In the genomic region with DNA sequence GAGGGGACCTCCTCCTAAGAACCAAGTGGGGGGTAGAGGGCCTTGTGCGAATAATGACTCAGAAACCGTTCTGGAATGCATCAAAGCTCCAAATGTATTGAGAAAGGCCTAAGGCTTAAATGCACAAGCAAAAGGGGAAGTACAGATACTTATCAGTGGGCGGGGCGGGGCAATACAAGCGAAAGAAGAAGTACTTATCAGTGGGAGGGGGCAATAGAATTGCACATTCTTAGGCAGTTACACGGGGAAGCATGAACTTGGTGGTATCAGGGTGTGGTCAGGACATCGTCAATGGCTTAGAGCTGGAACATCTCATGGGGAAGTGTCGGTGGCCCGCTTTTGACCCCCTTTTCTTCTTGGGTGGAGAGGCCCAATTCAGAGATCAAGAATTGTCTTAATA, we compare ENCODE assay signal across 22 mouse cellular contexts.
DNase-seq lines count a peak whose midpoint lies in the region; ATAC-seq and TF ChIP-seq lines count a peak whose summit lies in the region.
"Had no signal": no experiment of that assay in that cellular context is flagged by ENCODE, and none has a peak within 500 bp of the region (broad histone marks: within the 10 kb centered on the region; RNA-seq: fewer than 3 reads in every experiment).

No protein-coding gene starts in this region.

- no peak overlapping the region for H3K4me2 ChIP-seq in forebrain, embryonic 16.5 days (ENCODE audit: low read length)
- H3K4me2 ChIP-seq: embryonic facial prominence, embryonic 12.5 days; forebrain, embryonic 13.5 days; forebrain, embryonic 15.5 days had no signal

- H3K36me3 ChIP-seq in MEL (ENCODE audit: control insufficient read depth in 1 of 2, insufficient read depth in 2 of 2, low read length in 2 of 2): no peaks in the 10 kb centered on the region
- no peaks in the 10 kb centered on the region for H3K36me3 ChIP-seq in midbrain, embryonic 10.5 days
- H3K36me3 ChIP-seq in forebrain, embryonic 16.5 days (ENCODE audit: control insufficient read depth, insufficient read depth): no peaks in the 10 kb centered on the region
- H3K36me3 ChIP-seq: embryonic facial prominence, embryonic 10.5 days; embryonic facial prominence, embryonic 12.5 days; forebrain, embryonic 15.5 days; G1E had no signal

- TF ChIP-seq CTCF in MEL (IDR thresholded peaks at IDR 0.05 in 2 of 3, conservative IDR thresholded peaks at IDR 0.05 in 1 of 3; ENCODE audit: control insufficient read depth in 1 of 3, insufficient read depth in 1 of 3, low read depth in 2 of 3, low read length in 3 of 3, poor library complexity in 1 of 3, severe bottlenecking in 1 of 3): no peak

- H3K27ac ChIP-seq in MEL (ENCODE audit: control insufficient read depth, low read depth, low read length): no peak overlapping the region
- no peak overlapping the region for H3K27ac ChIP-seq in midbrain, embryonic 10.5 days (replicated peaks)
- H3K27ac ChIP-seq in forebrain, embryonic 16.5 days (ENCODE audit: low read length): no peak overlapping the region
- H3K27ac ChIP-seq: embryonic facial prominence, embryonic 10.5 days; embryonic facial prominence, embryonic 12.5 days; forebrain, embryonic 13.5 days; forebrain, embryonic 15.5 days had no signal

- no peaks in the 10 kb centered on the region for H3K27me3 ChIP-seq in MEL (ENCODE audit: control insufficient read depth in 1 of 2, insufficient read depth in 2 of 2, low read length in 2 of 2)
- no peaks in the 10 kb centered on the region for H3K27me3 ChIP-seq in midbrain, embryonic 10.5 days (ENCODE audit: low read depth, poor library complexity, severe bottlenecking)
- no peaks in the 10 kb centered on the region for H3K27me3 ChIP-seq in forebrain, embryonic 16.5 days (replicated peaks; ENCODE audit: control insufficient read depth, insufficient read depth, low read length)
- H3K27me3 ChIP-seq: embryonic facial prominence, embryonic 12.5 days; forebrain, embryonic 13.5 days; forebrain, embryonic 15.5 days; Patski had no signal

- H3K9me3 ChIP-seq in MEL (replicated peaks; ENCODE audit: insufficient read depth, low read length): no peaks in the 10 kb centered on the region
- H3K9me3 ChIP-seq in midbrain, embryonic 10.5 days (replicated peaks): no peaks in the 10 kb centered on the region
- H3K9me3 ChIP-seq in forebrain, embryonic 16.5 days (ENCODE audit: control insufficient read depth, low read length): no peaks in the 10 kb centered on the region
- H3K9me3 ChIP-seq: embryonic facial prominence, embryonic 10.5 days; embryonic facial prominence, embryonic 12.5 days; forebrain, embryonic 13.5 days; forebrain, embryonic 15.5 days had no signal

- no peak overlapping the region for H3K9ac ChIP-seq in MEL (ENCODE audit: control insufficient read depth, low read depth, low read length, poor library complexity, severe bottlenecking)
- H3K9ac ChIP-seq in forebrain, embryonic 16.5 days (replicated peaks; ENCODE audit: low read depth, low read length): no peak overlapping the region
- H3K9ac ChIP-seq: embryonic facial prominence, embryonic 12.5 days; forebrain, embryonic 13.5 days; forebrain, embryonic 15.5 days had no signal

- H3K79me2 ChIP-seq in MEL (ENCODE audit: control insufficient read depth, insufficient read depth, low read length, poor library complexity): no peaks in the 10 kb centered on the region

- peak; percentile 8 to 24; a peak in 2 of 4 replicates for TF ChIP-seq EP300 in MEL (IDR thresholded peaks at IDR 0.05; ENCODE audit: low read depth in 1 of 2, low read length in 2 of 2)

- H3K4me3 ChIP-seq in MEL (ENCODE audit: control insufficient read depth in 1 of 2, insufficient read depth in 1 of 2, low read depth in 2 of 2, low read length in 2 of 2): no peak overlapping the region
- no peak overlapping the region for H3K4me3 ChIP-seq in midbrain, embryonic 10.5 days
- no peak overlapping the region for H3K4me3 ChIP-seq in forebrain, embryonic 16.5 days (replicated peaks; ENCODE audit: low read length)
- H3K4me3 ChIP-seq: embryonic facial prominence, embryonic 10.5 days; embryonic facial prominence, embryonic 12.5 days; forebrain, embryonic 13.5 days; forebrain, embryonic 15.5 days had no signal

- no peak for TF ChIP-seq RAD21 in MEL (IDR thresholded peaks at IDR 0.05; ENCODE audit: low read depth, low read length)

- 89% methylated on average over 9 of the region's 9 CpGs for WGBS in midbrain, embryonic 10.5 days
- 87% methylated on average over 9 of the region's 9 CpGs for WGBS in forebrain, embryonic 16.5 days

- no peaks in the 10 kb centered on the region; a peak in 2 of 4 replicates for H3K4me1 ChIP-seq in MEL (ENCODE audit: control insufficient read depth in 1 of 2, insufficient read depth in 2 of 2, low read length in 2 of 2)
- no peaks in the 10 kb centered on the region for H3K4me1 ChIP-seq in midbrain, embryonic 10.5 days
- H3K4me1 ChIP-seq in forebrain, embryonic 16.5 days (replicated peaks; ENCODE audit: control insufficient read depth, insufficient read depth, low read length): no peaks in the 10 kb centered on the region
- H3K4me1 ChIP-seq: embryonic facial prominence, embryonic 10.5 days; embryonic facial prominence, embryonic 12.5 days; forebrain, embryonic 13.5 days; forebrain, embryonic 15.5 days had no signal

- TF ChIP-seq POLR2A in MEL (IDR thresholded peaks at IDR 0.05; ENCODE audit: control insufficient read depth in 1 of 2, insufficient read depth in 1 of 2, low read depth in 1 of 2, low read length in 2 of 2, poor library complexity in 1 of 2): no peak

- no peak for ATAC-seq in forebrain, embryonic 16.5 days
- ATAC-seq: activated CD4-positive, CD25-positive, alpha-beta regulatory T cell, adult 4 months; forebrain, embryonic 13.5 days; forebrain, embryonic 15.5 days; Patski had no signal

- peak; percentile 22 for DNase-seq in A20 (ENCODE audit: low read depth, low spot score)
- DNase-seq in MEL (ENCODE audit: low read depth, low spot score): peak; percentile 71
- peak; percentile 15 for DNase-seq in R1 (ENCODE audit: low read depth, low spot score)
- DNase-seq in gastrocnemius, adult 8-10 months (ENCODE audit: low spot score in 2 of 2): no peak
- DNase-seq in midbrain, embryonic 10.5 days (ENCODE audit: low spot score): no peak
- no peak for DNase-seq in kidney, adult 9 months
- DNase-seq: adrenal gland, adult 8-10 months; adrenal gland, postnatal 14 days; adrenal gland, postnatal 36 days; cerebellum, adult 11-12 months; cerebellum, adult 2 months; cerebellum, adult 9-10 months; cerebellum, postnatal 10 days; cerebellum, postnatal 25 days had no signal

TF ChIP-seq in MEL, 35 proteins besides CTCF, POLR2A, EP300 and RAD21:
- TF ChIP-seq MXI1 (IDR thresholded peaks at IDR 0.05; ENCODE audit: low read depth, low read length) (no peak), GATA1 (IDR thresholded peaks at IDR 0.05; ENCODE audit: low read depth, low read length) (peak; percentile 57), NELFE (IDR thresholded peaks at IDR 0.05; ENCODE audit: low read depth, low read length) (no peak), CHD1 (IDR thresholded peaks at IDR 0.05; ENCODE audit: low read depth, low read length) (no peak)
TF ChIP-seq in MEL: peak in this region for 1.

Comparison
In these comparisons a context has a peak if more than half of its experiments do, and no peak if none do; other contexts are left out.
1. DNase-seq: peak in A20 (single experiment), MEL (single experiment) and R1 (single experiment); none in gastrocnemius, adult 8-10 months (0 of 2), midbrain, embryonic 10.5 days (single experiment) and kidney, adult 9 months (single experiment).